Mouse (Mus musculus) spleen, postnatal 14 days (tissue): ENCODE results near the gene Tnr.

Experiments used
- DNase-seq, 2 experiments: peaks; one replicate each; pipeline ENCODE4 v3.0.0; 2021 to 2022; ENCODE audit warnings: low spot score in 2 of 2

Tnr gene

DNA sequence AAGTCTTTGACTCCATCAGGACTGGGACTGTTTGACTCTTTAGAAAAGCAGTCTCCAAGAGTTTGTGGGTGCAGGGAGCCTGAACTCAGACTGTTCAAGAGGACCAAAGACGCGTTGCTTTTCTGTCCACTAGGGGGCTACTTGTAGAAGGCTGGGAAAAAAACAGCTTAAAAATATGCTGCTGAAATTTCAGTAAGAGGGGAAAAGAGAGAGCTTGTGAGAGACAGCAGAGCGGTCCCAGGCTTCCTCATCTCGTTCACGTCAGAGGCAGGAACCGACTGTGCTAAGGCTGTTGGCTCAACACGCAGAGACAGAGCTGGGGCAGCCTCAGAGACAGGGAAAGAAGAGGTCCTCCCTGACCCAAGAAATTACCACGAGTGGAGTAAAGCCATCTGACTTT is at the start of gene Tnr:
TSS of gene Tnr (plus strand) at position 192 of the 400 bp plus-strand sequence.
- no peak for DNase-seq

DNA sequence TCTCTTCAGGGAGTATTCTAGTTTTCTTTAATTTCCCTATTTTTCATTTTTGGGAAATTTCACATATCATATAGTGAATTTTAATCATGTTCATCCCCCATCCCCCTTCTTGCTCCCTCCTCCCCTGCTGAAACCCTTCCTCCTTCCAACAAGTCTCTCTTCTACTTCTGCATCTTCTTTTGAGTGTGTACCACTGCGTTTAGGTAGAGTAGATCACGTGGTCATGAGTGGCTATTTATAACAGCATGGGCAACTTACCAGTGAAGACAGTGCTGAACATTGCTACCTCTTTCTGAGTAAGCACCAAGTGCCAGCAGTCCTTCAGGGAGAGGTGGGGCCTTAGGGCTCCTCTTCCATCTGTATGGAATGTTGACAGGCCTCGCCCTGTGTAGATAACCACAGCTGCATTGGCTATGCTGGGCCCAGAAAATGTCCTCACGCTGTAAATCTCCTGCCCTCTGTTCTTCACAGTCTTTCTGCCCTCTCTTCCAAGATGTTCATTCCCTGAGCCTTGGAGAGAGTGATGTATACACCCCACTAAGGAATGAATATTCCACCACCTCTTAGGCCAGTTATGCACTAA is 33.6 kb upstream of the Tnr start:
- no peak for DNase-seq

DNA sequence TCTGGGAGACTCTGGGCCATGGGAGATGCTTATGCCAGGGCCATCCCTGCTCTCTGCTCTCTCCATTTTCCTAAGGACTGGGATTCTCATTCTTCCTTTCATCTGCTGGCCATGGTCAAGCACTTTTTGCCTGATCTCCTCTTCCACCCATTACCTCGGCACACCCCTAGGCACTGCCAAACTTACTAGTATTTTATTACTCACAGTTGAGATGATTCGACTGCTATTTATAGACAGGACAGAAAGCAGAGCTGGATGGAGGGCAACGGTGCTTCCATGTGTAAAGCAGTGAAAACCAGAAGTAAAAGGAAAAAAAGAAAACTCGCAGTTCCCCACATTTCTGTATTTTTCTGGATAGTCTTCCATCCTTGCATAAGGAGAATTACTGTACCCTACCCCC is 31.0 kb upstream of the Tnr start:
- DNase-seq, result no peak

DNA sequence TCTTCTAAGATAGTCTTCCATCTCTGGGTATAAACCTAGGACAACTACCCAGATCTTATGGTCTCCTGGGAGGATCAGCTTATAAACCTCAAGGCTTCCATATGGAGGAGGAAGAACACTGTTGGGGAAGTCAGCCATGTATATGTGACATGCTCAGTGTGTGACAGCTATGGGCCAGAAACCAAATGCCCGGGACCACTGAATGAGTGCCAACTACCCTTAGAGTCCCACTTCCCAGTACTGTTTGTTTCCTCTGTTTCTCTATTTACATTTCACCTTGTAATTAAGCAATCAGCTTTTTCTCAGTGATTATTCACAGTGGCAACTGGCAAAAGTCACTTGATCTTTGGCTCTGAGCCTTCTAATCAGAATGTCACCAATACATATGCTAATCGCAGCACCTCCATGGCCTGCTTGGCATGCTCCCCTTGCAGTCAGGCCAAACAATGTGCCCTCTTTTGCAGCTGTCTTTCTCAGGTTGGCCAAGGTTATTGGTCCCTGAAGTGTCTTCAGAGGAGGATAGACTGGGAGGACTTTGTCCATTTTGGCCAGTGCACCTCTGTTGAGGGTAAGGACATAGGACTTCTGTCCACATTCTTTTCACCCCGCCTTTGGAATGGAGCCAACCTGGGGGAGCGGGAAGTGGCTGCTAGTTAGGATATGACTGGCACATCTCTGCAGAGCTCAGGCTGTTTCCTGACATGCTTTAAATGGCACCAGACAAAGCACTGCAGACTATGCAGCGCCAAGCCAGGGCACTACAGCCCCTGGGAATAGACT is 29.7 kb upstream of the Tnr start:
- DNase-seq, result no peak

DNA sequence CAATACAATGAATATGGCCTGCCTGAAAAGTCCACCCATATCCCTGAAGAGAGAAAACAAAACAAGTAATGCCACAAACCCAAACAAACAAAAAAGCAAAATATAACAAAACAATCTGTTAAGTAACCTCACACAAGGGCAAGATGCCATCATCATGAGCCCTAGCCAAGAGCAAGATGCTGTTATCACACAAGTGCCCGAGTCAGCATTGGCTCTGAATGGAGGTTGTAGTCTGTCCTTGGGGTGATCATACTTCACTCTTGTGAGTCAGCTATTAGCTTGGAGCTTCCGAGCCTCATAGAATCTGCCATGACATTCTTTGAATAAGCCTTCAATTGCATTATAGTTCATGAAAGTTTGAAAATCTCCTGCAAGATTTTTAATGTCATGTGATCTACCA is 25.3 kb upstream of the Tnr start:
- no peak for DNase-seq

DNA sequence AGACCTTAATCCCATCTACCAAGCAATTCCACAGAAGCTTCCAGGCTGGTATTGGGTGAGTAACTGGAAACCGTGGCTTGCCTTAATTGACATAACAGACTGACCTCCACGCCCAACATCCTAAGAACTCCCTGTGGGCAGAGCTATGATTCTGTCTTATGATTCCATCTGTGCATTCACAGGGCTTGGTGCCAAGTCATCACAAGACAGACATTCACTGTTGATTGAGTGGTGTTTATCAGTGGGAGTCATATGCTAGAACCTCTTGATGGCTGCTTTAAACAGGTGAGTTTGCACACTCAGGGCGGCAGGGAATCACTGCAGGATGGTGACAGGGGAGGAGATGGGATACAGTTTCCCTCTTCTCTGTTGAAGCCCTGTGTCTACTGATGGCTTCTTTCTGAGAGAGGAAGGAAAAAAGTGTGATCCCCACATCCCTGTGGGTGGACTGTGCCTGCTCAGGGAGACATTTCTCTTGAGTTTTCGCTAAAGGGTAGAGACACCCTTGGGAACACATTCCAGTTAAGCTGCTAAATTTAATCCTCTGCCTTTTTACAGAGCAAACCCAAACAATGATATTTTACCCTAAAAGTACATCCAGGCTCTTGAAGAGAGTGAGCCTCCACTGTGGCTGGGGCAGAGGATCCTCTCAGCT is 23.6 kb upstream of the Tnr start:
- DNase-seq, result no peak

DNA sequence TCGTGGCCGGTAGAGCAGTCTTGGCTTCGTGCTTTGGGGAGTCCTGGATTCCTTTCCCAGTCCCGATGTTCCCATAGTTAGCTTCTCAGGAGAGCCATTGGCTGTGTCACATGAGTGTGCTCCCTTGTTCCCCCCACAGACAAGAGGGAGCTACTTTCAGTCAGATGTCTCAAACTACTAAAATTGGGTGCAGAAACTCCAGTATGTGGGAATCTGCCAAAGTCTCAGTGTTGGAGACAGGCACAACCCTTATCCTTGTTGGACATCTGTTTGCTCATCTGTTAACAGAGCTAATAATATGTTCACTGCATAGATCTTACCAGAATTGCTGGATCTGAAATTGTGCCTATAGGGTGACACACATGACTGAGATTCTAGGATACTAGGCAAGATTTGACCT is 21.7 kb upstream of the Tnr start:
- no peak for DNase-seq

DNA sequence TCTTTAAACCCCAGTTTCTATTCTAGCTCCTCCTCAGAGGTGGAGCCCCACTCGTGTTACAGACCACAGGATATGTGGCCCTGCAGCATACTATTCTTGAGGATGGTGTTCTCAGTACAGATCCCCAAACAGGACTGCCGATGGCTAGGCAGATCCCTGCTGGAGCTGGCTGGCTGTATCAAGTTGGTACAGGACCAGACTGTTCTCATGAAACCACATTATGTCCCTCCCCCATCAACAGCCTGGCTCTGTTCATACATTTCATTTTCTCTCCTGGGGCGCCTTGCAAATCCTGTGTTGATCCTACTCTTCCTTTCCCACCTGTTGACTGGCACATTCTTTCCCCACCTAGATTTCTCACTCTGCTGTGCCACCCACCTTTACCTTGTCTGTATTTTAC is 12.9 kb upstream of the Tnr start:
- no peak for DNase-seq

DNA sequence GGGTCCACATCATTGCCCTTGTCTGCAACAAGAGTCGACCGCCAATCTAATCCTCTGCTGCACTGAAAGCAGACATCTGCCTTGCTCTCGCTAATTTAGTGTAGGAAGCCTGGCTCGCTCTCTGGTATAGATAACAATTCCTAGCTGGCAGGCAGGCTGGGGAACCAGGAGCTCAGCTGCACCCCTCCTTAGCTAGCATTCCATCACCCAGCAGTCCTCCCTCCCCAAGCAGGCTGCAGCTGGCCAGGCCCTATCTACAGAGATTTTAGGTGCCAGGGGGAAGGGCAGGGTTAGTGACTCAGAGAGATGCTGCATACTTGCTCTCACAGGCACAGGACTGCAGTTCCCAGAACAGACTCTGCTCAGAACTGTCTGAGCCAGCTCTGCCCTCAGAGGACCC is 5.9 kb upstream of the Tnr start:
- no peak for DNase-seq

DNA sequence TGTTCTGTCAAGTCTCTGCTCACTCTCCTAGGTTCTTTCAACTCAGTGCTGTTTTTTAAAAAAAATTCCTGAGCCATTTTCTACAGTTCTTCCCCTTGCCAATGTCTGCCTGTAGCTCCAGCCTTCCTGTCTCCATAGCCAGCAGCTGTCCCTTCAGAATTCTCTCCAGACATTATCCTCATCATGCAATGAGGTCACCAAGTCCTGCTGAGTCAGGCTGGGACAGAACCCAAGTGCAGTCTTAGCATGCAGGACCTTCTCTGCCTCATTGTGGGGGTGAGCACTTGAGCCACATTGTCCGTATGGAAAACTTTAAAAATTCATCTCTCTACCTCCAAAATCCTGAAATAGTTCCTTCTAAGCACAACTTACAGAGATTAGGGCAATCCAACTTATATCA is 4.4 kb upstream of the Tnr start:
- DNase-seq, result no peak

DNA sequence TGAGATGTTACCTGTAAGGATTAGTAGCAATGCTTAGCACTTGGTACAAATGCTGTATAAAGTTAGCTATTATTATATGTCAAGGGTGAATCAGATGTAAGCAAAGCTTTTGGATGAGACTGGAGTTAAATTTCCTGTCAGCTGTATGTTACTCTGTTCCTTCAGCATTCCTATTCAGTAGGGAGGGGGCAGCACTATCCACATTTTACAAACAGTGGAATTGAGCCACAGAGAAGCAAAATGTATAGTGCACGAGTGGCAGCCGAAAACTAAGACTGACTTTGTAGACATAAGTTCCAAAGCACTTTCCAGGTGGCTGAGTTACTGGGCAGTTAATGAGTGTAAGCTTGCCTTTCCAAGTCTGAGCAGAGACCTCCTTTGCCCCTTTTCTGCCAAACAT is 500 bp upstream of the Tnr start:
- no peak for DNase-seq

DNA sequence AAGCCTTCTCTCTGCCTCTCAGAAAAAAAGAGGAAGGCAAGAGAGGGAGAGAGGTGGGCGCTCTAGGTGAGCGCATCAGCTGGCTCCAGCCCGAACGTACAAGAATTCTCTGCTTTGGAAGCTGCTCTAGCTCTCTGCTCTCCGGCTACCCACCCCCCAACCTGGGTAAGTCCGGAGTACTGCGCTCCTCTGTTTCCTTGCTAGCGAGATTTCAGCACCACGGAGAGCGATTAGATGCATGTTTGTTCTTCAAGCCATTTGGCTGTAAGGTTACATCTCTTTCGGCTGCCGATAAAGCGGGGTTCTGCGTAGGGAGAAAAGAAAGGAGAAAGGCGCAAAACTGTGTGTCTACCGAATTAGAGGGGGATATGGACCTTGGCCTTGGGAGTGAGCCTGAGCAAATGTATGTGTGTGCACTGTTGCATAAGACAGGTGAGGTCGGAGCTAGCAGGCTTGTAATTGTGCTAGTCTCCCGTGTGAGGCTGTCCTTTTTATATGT is 531 bp downstream of the Tnr start:
- DNase-seq, result peak in 1 of 2 experiments; percentile 3

DNA sequence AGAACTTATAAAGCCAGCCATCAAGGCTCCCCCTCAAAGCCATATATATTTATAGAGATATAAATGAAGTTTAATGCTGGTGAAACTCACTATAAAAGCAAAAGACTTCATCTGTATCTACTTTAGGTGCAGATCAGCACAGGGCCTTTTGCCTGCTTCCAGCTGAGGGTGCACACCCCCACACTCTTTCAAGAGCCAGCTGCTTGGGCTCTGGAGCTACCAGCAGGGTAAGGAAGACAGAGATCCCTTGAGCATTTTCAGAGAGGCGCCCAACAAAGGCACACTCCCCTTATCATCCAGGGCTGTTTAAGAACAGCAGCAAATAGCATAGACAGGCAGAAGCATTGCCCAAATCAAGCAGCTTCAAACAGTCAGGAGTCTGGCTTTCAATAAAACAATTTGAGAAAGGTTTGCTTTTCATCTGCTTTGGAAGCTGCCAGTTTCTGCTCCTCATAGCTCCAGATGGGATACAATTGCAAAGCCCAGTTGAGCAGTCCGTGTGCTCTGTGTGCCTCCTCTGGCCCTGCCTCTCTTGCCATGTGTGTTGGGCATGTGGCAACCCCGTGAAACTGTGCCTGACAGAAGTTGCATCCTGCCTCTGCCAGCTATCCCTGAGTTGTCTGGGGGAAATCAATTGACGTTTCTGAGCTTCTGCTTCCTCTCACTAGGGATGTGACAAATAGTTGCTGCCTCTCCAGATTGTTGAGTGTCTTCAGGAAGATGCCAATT is 9.4 kb downstream of the Tnr start:
- no peak for DNase-seq

DNA sequence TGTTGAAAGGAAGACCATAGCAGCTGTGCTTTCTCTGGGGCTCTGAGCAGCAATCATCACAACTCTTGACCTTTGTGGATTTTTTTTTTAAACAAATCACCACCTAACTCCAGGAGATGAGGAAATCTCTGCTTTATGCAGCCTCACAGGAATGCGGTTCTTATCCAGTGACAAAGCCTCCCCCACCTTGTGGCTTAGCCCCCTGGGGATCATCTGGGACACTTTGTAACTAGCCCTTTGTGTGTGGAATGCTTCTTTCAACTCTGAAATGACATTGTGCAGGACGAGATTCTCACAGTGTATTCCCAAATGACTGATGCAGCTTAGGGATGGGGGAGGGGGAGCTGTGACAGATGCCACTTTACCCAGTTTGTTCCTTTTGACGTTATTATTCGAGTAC is 12.0 kb downstream of the Tnr start:
- no peak for DNase-seq

DNA sequence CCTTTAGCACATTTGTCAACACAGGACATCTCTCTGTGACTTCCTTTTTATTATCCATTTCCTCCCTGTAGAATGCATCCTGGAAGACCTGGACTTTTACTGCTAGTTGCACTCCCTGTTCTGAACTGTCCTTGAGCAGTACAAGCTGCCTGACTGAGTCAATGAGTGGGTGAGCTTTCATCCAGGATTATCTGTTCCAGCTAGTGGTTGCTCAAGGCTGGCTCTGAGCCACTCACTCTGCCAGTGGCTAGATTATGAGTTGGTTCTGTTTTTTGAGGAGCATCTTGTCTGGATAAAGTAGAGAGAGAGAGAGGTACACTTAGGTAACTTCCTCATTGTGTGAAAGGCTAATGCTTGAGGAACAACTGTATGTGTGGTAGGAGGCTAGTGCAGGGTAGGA is 14.0 kb downstream of the Tnr start:
- no peak for DNase-seq

DNA sequence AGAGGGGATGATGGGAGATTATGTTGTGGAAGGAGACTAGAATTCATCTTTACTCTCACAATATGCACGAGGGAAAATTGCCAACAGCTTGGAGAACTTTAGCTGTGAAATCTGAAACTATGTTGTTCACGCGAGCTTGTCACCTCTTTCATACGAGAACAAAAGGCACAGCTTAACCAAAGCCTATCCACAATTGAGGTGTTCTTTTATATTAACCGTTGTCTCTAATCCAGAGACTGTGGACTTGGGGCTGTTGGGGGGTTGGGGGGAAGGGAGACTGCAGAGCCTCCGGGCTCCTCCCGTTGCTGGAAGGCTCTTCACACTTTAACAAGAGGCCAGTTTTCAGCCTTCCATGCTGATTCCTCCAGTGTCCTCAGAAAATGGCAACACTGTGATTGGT is 14.5 kb downstream of the Tnr start:
- DNase-seq, result no peak

DNA sequence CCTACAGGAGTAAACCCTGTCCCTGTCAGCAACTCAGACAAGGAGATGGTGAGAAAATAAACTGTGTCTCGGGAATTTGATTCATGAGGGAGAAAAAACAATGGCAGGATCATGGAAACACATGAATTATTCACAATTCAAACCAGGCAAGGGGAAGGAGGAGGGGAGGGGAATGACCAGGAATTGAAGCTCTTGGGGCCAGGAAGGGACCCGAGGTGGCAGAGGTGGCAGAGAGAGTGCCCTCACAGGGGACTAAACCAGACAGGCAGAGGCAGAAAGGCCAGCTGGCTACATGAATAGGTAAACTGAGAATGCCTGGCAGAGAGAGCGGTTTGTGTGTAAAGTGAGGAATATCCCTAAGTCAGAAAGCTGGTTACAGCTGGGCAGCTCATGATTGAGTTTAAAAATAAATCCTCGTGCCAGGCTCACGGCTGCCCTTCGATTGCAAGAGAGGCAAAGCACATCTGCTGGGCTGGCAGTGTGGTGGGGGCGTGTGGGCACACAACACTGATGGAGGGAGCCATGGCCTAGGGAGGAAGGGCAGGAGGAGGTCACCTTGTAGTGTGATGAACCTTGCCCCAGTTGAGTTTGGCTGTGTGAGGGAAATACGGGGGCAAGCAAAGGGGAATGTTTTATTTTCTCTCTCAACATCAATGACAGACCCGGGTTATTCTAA is 22.0 kb downstream of the Tnr start:
- DNase-seq, result no peak

DNA sequence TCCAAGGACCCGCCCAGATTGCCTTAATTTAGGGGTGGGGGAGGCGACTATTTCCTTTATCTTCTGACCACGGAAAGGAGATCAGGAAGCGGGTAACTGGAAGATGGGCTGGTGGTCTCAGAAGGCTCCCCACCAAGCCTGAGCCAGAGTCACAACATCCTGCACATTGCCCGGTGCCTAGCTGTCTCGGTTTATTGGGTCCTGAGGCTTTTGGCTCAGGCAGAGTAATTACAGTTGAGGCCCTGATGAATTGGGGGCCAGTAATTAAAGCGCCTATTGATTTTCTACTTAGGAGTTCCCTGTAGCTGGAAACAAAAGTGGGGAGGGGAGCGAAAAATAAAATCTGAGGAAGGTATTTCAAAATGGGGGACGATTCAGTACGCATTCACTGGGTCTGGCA is 27.5 kb downstream of the Tnr start:
- no peak for DNase-seq

DNA sequence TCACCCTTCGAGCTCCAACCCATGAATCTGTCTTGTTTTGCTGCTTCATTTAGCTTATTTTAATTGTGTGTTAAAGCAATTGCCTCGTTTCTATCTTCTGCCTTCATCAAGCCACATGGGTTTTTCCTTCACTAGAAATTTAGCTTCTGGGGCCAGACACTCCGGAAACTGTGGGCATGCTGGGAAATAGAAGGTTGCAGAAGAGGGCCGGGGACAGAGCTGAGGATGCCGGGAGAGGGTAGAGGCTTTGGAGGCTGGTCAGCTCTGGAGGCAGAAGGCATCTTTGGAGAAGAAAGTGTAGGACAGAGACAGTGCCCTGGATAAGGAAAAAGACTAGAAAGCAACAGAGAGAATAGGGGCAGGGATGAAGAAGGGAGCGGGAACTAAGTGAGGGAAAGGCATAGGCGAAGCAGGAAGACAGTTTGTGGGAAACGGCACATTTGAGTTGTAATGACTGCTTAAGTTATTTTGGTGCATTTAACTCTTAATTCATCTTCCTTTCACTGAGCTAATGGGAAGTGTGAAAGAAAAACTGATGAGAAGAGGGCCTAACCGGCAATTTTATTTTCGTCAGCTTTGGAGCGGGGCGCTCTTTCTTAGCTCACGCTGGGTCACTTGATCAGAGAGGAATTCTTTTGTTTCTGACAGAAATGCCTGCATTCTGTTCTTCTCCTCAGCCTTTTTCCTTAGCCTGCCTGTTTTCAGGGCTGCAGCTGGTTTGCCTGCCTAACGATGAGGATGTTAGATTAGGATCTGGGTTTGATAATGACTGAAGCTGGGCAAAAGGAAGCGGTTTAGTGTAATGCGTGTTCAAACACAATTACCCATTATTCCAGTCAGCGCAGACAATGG is 28.2 kb downstream of the Tnr start:
- DNase-seq, result no peak

DNA sequence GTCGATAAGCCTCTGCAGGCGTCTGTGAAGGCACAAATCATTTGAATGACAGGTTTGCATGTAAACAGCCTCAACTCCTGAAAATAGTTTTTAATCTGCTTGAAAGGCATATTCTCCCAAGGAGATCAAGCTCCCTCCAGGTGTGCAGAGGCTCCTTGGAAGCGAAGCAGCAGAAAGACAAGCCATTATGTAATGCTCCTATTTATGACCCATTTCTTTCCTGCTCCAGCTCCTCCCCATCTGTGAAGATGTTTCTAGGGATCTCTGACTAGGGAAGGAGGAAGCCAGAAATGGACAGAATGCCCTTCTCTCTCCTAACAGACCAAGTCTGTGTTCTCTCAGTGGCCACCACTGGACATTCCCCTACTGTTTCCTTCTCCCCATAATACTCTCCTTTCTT is 38.0 kb downstream of the Tnr start:
- no peak for DNase-seq

DNA sequence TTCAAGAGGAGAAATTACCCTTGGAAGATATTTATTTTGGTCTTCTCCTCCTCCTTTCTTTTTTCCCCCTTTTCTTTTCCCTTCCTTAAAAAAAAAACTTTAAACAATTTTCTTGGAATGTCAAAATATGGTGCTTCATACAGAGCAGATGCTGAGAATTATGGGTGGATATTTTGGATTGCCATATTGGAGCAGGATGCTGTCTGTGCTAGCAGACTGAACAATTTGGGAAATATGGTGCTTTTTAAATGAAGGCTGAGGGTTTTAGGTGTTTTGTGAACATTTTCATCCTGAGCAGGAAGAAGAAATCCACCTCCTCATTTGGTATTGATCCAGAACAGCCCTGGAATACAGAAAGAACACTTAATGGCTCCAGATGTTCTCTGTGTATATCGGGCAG is 41.6 kb downstream of the Tnr start:
- DNase-seq, result no peak
